Mouse (Mus musculus) MEL-GATA-1-ER (cell line): Measurements from ENCODE around the gene Ugt1a8.
"Not testable (repeated sequence)": the region's sequence is repeated elsewhere in the genome, so short reads cannot be mapped to it uniquely, and the experiment has no call there.

Experiments used
- DNase-seq: peaks from one replicate; pipeline ENCODE4 v3.0.0-alpha.2; 2012; ENCODE audit warnings: low read depth; ENCODE audit errors: extremely low read depth

Gene Ugt1a8

DNA sequence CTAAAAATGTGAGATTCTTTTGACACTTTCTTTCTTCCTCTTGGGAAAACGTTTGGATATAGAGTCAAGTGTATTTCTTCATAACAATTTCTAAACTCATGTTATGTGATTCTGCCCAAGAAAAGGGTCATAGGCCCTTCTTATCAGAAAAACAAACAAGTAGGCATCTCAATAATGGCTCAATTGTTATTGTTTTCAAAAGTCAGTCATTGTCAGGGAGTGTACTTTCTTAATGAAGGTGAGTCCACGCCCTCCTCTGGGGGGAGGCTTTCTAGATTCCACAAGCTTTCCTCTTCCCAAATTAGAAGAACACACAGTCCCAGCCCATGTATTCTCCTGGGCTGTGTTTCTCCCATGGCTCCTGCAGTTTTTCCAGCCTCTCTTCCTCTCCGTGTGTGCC lies at the start of gene Ugt1a8:
Gene Ugt1a8 (plus strand): TSS at position 301 of the 400 bp plus-strand sequence.
- no peak for DNase-seq

DNA sequence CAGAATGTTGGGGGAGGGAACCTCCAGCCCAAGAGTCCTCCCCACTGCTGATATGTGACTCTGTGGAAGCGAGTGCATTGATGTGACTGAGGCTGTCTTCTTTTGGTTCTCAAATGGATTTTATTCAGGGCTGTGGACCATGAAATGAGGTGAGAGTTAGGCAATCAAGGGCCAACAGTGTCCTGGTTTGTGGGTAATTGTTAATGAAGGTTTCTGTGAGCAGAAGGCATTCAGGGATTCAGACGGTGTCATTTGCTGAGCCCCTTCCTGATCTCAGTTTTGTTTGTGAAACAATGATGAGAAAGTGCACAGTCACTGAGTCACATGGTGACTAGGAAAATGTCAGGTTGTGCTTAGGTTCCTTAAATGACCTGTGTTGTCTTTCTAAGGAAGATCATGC lies 44.6 kb upstream of the Ugt1a8 start:
- not testable (repeated sequence) for DNase-seq

DNA sequence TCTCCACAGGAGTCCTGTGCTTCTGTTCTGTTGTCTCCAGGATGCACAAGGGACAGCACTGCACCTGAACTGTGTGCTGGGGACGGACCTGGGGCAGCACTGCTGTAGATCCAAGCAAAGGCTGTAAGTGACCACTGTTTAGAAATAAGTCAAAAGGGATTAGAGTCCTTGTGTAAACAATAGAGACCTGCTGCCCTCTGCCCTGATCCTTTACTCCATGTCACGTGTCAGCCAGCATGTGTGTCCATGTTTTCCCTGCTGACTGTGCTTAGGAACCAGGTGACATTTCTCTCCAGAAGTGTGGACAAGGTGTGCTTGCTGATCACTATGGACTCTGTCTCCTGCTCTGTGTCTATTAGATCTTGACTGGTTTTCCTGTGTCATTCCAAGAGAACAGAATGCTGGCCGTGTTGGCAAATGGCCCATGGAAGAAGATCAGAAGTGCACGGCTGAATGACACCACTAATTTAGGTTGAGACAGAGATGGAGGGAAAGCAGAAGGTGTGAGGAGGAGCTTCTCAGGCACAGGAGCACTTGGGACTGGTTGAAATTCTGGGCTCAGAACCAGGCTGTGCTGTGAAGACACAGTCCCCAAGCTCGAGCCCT lies 42.7 kb upstream of the Ugt1a8 start:
- not testable (repeated sequence) for DNase-seq

DNA sequence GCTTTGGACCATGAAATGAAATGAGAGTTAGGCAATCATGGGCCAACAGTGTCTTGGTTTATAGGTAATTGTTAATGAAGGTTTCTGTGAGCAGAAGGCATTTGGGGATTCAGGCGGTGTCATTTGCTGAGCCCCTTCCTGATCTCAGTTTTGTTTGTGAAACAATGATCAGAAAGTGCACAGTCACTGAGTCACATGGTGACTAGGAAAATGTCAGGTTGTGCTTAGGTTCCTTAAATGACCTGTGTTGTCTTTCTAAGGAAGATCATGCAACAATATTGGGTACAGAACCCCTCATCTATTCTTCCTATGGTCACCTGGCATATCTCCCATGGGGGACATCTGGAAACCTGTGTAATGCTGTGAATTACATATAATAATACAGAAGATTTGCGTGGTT lies 40.2 kb upstream of the Ugt1a8 start:
- DNase-seq, result not testable (repeated sequence)

DNA sequence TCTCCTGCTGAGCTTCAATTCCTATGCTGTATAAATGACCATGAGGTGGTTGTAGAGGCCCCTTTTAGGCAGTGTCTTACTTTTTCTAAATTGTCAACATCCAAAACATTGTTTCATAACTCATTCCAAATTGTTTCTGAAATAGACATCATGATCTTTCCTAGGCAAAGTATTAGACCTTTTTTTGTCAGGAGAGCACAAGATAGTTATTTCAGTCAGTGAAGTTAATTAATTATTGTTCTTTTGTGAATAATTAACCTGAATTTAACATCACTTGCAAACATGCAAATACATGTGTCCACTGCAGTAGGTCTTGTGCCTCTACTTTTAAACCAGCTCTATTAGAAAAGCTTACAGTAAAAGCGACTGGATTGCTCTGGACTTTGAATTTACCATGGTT lies 32.5 kb upstream of the Ugt1a8 start, which contains the start of gene Ugt1a10:
Gene Ugt1a10 (plus strand): TSS at position 301 of the 400 bp plus-strand sequence.
- DNase-seq, result no peak

DNA sequence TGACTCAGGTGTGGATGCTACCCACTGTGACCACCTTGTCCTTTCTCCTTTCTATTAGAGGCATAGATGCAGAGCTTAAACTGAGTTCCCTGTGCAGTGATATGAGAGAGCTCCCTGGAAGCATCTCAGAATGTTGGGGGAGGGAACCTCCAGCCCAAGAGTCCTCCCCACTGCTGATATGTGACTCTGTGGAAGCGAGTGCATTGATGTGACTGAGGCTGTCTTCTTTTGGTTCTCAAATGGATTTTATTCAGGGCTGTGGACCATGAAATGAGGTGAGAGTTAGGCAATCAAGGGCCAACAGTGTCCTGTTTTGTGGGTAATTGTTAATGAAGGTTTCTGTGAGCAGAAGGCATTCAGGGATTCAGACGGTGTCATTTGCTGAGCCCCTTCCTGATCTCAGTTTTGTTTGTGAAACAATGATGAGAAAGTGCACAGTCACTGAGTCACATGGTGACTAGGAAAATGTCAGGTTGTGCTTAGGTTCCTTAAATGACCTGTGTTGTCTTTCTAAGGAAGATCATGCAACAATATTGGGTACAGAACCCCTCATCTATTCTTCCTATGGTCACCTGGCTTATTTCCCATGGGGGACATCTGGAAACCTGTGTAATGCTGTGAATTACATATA lies 21.0 kb upstream of the Ugt1a8 start:
- not testable (repeated sequence) for DNase-seq

DNA sequence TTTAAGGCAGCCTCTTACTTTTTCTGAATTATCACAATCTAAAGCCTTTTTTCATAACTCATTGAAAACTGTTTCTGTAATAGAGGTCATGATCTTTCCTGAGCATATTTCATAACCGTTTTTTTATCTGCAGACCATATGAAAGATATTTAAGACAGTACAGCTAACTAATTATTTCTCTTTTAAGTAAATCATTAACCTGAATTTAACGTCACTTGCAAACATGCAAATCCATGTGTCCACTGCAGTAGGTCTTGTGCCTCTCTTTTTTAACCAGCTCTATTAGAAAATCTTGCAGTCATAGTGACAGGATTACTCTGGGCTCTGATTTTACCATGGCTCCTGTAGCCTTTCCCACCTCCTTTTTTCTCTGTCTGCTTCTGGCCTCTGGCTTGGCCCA lies 17.1 kb upstream of the Ugt1a8 start, which contains the start of gene Ugt1a9:
Gene Ugt1a9 (plus strand): TSS at position 306 of the 400 bp plus-strand sequence.
- no peak for DNase-seq

DNA sequence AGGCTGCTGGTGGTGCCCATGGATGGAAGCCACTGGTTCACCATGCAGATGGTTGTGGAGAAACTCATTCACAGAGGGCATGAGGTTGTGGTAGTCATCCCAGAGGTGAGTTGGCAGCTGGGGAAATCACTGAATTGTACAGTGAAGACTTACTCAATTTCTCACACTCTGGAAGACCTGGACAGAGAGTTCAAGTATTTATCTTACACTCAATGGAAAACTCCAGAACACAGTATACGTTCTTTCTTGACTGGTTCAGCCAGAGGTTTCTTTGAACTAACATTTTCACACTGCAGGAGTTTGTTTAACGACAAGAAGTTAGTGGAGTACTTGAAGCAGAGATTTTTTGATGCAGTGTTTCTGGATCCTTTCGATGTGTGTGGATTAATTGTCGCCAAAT lies 16.7 kb upstream of the Ugt1a8 start:
- DNase-seq, result no peak

DNA sequence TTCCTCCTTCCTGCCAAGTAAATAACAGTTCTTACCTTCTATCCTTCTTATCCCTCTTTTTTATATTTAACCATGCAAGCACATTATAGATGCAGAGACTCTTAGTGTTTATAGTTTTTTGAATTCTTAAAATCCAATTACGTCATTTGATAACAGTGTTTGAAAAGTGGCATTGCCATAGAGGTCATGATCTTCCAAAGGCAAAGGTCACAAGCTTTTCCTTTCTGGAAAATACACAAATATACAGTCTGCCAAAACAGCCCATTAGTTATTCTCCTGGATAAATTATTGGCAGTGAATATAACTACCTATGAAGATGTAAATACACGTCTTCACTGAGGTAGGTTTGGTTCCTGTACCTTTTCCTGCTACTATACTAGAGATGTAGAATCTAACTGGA lies 13.1 kb upstream of the Ugt1a8 start:
- no peak for DNase-seq

DNA sequence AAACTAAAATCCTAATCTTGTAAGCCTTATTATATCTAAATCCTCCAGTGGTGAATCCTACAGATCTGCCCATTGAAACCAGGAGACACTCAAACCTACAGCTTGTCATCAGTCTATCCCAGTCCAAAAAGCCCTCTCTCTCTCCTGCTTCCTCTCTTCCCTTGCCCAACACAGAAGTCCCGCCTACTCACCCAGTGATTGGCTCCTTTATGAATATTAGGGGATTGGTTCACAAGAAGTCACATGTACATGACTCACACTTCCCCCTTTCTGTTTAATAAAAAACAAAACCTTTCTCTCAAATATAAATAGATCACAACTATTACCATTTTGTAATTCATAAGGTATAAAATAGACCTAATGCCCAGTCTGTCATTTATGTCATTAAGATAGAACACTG lies 10.5 kb upstream of the Ugt1a8 start:
- peak; percentile 18 for DNase-seq

DNA sequence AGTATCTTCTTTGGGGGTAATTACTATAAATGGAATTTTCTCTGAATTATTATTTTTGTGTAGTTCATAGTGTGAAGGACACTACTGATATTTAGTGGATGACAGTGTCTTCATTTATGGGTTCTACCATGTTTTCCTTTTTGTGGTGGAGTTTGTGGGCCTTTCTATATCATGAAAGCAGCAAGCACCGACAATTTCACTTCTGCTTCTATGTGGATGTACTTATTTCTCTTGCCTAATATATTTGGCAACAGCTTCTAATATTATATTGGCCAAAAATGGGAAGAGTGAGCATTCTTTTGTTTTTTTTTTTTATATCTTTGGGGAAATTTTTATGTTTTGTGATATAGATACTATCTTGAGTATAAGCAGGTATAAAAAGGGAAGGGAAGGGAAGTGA lies 5.9 kb upstream of the Ugt1a8 start:
- no peak for DNase-seq

DNA sequence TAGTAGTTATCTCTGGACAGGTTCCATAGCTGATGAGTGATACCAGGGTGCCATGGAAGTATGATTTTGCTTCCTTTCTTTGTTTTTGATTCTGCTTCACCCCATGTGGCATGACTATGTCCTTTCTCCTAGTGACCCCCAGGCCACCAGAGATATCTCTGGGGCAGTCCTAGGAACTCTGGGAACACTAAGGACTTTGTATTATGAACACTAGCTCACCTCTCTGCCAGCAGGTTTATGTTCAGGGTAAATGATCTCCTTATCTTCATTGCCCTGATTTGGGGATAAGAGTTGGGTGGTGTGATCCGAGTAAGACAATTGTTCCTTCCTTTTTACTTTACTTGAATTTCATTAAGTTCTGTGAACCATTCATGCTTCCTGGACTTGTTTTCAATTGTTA lies 1.5 kb upstream of the Ugt1a8 start:
- DNase-seq, result no peak

DNA sequence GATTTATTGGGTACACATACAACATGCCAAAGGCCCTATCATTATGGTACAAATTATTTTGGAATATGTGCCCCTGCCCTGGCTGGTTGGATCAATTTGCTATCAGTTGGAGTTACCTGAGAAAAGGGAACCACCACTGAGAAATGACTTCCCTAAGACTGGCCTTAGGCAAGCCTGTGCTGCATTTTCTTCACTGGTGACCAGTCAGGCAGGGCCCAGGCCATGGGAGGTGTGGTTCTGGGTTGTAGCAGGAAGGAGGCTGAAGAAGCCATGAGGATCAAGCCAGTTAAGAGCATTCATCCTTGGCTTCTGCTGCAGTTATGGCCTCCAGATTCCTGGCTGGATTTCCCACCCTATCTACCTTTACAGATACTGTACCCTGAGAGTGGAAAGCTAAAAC lies 4.7 kb downstream of the Ugt1a8 start:
- no peak for DNase-seq

DNA sequence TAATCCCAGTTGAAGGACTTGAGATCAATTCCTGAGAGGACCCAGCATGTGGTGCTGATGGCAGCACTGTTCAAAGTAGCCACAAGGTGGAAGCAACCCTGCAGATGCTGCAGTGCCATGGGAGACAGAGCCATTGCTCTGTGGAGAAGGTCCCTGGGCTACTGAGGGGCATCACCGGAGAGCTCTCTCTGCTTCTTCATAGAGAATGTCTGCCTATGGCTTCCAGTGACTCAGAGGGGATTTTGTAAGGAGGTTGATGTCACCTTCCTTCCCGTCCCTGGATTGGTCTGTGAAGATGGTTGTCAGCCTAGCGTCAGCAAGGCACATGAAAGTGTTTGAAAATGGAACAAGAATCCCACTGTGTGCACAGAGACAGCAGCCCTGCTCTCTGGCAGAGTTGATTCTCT lies 6.7 kb downstream of the Ugt1a8 start:
- DNase-seq, result peak; percentile 2

DNA sequence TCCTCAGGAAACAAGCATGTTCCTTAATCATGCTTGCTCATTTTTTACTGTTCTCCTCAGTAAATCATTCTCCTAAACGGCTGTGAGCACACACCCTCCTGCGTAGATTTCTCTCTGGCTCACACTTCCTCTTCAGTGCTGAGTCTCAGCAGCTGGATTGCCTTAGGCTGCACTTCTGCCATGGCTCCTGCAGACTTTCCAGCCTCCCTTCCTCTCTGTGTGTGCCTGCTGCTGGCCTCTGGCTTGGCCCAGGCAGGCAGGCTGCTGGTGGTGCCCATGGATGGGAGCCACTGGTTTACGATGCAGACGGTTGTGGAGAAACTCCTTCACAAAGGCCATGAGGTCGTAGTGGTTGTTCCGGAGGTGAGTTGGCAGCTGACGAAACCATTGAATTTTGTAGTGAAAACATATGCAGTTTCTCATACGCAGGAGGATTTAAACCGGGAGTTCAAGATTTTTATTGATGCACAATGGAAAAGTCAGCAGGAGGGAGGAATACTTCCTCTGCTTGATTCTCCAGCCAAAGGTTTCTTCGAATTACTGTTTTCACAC lies 7.4 kb downstream of the Ugt1a8 start, which contains the start of gene Ugt1a7c:
Gene Ugt1a7c (plus strand): TSS at position 122 of the 552 bp plus-strand sequence.
- peak; percentile 26 for DNase-seq

DNA sequence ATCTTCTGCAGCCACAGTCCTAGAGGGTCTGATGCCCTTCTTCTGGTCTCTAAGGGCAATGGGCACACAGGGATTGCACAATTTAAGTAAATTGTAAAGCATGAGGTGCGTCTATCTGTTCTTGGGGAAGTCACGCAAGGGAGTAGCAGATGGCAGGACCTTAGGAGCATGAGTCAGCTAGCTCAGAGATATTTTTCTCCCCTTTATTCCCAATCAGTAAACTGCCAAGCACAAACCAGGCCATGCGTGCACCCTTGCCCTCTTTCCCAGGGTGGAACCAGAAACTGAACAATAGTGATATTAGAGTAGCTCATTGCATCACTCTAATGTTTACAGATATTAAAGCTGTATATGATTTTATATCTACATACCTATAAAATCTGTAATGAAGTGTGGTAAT lies 10.9 kb downstream of the Ugt1a8 start:
- not testable (repeated sequence) for DNase-seq

DNA sequence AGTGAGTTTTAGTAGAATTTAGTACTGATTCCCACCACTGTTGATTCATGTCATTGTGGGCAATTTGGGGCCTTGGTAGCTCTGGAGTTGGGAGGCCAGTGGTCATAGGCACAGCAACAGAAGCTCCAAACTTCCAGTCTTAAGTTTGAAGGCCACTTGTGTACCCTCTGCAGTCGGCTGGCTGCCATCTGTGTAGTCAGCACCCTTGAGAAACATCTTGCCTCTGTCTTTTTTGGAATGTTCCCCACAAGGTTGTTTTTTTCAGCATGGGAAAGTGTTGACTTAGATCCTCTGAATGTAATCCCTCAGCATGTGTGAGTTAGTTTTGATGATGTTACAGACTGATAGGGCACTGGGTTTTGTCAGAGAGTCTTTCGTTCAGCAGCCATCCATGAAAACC lies 12.1 kb downstream of the Ugt1a8 start:
- DNase-seq, result not testable (repeated sequence)

DNA sequence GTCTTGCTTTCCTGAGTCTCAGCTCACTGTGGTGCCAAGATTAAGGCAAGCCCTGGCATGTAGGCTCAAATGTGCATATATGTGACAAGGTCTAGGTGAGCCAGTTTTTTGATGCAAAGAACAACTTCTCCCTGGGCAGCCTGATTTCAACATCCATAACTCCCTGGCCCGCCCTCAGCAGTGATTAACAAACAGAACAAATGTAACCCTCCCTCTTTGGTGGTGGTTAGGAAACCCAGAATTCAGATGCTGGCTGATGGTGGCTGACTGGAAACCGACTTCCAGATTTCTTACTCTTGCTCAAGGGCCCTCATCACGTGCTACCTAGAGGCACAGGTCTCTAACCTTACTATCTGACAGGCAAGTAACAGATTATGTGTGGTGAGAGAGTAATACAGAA lies 15.4 kb downstream of the Ugt1a8 start, which contains the start of gene Ugt1a6b:
Gene Ugt1a6b (plus strand): TSS at position 234 of the 400 bp plus-strand sequence.
- DNase-seq, result not testable (repeated sequence)

DNA sequence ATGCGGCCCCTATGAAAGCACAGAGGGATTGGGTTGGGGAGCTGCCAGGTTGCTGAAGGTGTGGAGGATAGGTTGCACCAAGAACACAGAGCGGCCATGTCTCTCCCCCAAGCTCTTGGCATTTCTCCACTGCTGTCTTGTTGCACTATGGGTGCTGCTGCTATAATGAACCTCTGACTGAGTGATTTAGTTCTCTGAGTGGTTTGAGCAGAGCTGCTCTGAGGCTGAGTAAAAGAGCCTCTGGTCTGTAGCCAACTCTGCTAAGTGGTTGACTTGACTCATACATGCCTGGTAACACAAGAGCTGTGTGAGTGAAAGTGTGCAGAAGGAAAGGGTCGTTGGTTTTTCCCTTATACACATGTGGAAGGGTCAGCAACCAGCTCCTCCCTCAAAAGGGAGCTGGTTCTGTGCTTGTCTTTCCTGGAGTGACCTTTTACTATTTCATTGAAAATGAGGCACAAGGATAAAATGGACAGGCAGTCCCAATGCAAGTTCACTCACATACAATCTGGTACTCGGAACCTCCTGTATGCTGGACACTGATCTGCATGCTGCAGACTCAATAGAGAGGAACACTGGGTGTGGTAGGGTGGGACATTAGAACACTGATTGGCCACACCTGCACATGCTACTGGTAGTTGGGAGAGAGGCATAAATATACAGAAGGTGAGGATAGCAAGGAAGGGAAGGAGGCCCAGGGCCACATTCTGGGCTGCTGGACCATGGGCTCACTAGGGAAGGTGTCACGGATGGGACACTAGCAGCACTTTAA lies 16.3 kb downstream of the Ugt1a8 start:
- not testable (repeated sequence) for DNase-seq

DNA sequence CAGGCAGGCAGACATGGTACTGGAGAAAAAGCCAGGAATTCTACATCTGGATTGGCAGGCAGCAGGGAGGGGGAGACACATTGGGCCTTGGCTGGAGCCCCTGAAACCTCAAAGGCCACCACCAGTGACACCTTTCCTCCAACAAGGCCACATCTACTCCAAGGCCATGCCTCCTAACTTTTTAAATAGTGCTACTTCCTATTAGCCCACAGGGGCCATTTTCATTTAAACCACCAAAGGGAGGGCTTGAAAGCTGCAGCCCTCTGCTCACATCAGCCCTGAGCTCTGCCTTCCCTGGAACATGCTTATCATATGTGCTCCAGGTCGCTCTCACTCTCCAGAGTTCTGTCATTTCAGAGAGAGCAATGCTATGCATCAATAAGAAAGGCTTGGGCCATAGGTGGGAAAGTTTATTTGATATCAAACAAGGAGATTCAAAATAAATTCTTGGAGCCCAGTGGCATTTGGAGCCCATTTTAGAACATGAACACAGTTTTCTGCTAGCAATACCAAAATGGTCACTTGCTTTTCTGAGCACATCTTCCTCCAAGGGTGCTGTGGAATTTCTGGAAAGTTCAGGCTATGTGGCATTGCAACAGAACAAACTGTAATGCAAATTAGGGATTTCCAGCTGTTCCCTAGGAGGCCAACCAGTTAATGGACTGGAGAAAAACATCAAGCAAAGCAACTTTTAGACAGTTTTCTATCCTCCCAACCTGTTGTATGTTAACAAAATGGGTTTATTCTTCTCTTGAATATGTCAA lies 17.2 kb downstream of the Ugt1a8 start:
- DNase-seq, result no peak

DNA sequence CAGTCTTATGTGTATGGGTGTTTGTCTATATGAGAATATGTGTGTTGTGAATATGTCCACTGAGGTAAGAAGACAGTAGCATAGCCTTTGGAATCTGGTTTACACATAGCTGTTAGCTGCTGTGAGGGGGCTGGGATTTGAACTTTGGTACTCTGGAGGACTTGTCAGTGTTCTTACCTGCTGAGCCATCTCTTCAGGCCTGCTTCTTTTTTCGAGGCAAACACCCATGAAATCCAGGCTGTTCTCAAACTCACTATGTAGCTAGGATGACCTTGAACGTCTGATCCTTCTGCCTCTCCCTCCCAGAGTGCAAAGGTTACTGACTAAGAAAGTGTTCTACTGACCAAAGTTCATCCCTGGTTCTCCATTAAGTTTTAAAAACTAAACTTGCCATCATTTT lies 18.0 kb downstream of the Ugt1a8 start:
- DNase-seq, result no peak
